Mouse (Mus musculus): ENCODE measurements around the gene Gak. TPM values are rescaled to one million over a fixed set of nuclear protein-coding genes. Genes with fewer than 3 reads are reported as not detected.

The Gak gene
- polyA plus RNA-seq (2012; rRNA removed), result 48.8 and 55.8 TPM in 2 replicates

GRCm38 (mm10) chr5:108629634-108630483, at the start of gene Gak, which contains the start of gene Tmem175:
TSS of gene Gak (minus strand) at chr5:108629755.
TSS of gene Tmem175 (plus strand) at chr5:108629770.

GRCm38 (mm10) chr5:108675251-108675816, 45.8 kb upstream of the Gak start, which contains the start of gene Slc26a1:
TSS of gene Slc26a1 (minus strand) at chr5:108675569.

GRCm38 (mm10) chr5:108668977-108669936, 39.7 kb upstream of the Gak start, which contains the start of gene Dgkq:
TSS of gene Dgkq (minus strand) at chr5:108669672.

GRCm38 (mm10) chr5:108659698-108660631, 30.4 kb upstream of the Gak start, which contains the start of gene Idua:
TSS of gene Idua (plus strand) at chr5:108660331.

GRCm38 (mm10) chr5:108549489-108550206, 79.9 kb downstream of the Gak start, which contains the start of gene Cplx1:
TSS of gene Cplx1 (minus strand) at chr5:108550024.

Other genes starting within 250 kb of the Gak start
- not detected in 2 replicates for gene Pde6b, start 241.4 kb downstream of the Gak start, polyA plus RNA-seq (2012; rRNA removed)
- 184 and 255 TPM in 2 replicates for gene Atp5k, start 195.3 kb downstream of the Gak start, polyA plus RNA-seq (2012; rRNA removed)
- gene Mfsd7a, start 180.9 kb downstream of the Gak start, polyA plus RNA-seq (2012; rRNA removed), result 0.98 and 1.1 TPM in 2 replicates
- gene Pcgf3, start 168.5 kb downstream of the Gak start, polyA plus RNA-seq (2012; rRNA removed), result 35.9 and 37.3 TPM in 2 replicates
- gene Cplx1, start 79.7 kb downstream of the Gak start, polyA plus RNA-seq (2012; rRNA removed), result 3.1 and 3.2 TPM in 2 replicates
- gene Tmem175, start within 50 bp of the Gak start, polyA plus RNA-seq (2012; rRNA removed), result 11.6 and 22.1 TPM in 2 replicates
- 7.6 and 10.5 TPM in 2 replicates for gene Idua, start 30.6 kb upstream of the Gak start, polyA plus RNA-seq (2012; rRNA removed)
- 30.4 and 34.8 TPM in 2 replicates for gene Dgkq, start 39.9 kb upstream of the Gak start, polyA plus RNA-seq (2012; rRNA removed)
- 1.5 and 1.7 TPM in 2 replicates for gene Slc26a1, start 45.8 kb upstream of the Gak start, polyA plus RNA-seq (2012; rRNA removed)
- 37.8 and 62.2 TPM in 2 replicates for gene Fgfrl1, start 62.6 kb upstream of the Gak start, polyA plus RNA-seq (2012; rRNA removed)
- 0.60 and 1.1 TPM in 2 replicates for gene Rnf212, start 145.2 kb upstream of the Gak start, polyA plus RNA-seq (2012; rRNA removed)
- not detected in 2 replicates for gene Tmed11, start 165.6 kb upstream of the Gak start, polyA plus RNA-seq (2012; rRNA removed)
- gene Vmn2r8, start 179.1 kb upstream of the Gak start, polyA plus RNA-seq (2012; rRNA removed), result not detected in 2 replicates
- not detected in 2 replicates for gene Vmn2r9, start 222.8 kb upstream of the Gak start, polyA plus RNA-seq (2012; rRNA removed)